Mouse (Mus musculus) kidney, adult 2 months (tissue): ENCODE results near the gene Kif18a.

ENCODE experiments used
- CTCF ChIP-seq: fragments of 200-500 bp; conservative IDR thresholded peaks from 2 replicates; pipeline ENCODE4 v1.5.1; 2011; ENCODE audit warnings: low read depth, mild to moderate bottlenecking, control low read depth, low read length, moderate library complexity, mixed read lengths; ENCODE audit not compliant: insufficient read depth, insufficient read length
- POLR2A ChIP-seq: fragments of 200-500 bp; IDR thresholded peaks from one replicate; pipeline ENCODE4 v1.6.1; 2011; ENCODE audit warnings: low read depth, low read length, control low read depth

DNA sequence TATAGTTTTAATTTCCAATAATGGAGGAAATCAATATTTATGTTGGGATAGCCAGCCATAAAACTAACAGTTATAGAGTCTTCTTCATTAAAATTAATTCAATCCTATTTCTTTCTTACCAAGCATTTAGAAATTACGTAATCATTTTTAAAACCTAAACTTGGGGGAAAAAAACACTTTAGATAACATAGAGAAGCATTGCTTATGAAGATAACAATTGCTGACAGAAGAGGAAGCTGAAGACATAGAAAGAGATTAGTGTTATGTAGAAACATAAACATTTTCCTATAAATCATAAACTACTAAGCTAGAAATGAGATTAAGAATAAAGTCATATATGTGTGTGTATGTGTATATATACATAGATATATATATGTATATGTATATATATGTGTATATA, 44.8 kb upstream of the Kif18a start:
- TF ChIP-seq CTCF, result no peak
- no peak for TF ChIP-seq POLR2A
